Mouse (Mus musculus) small intestine, adult 2 months (tissue): ENCODE results near the gene Fam193b.

Experiments used
- CTCF ChIP-seq: fragments of 200-500 bp; IDR thresholded peaks from 2 replicates; pipeline ENCODE4 v1.5.1; 2012; ENCODE audit warnings: low read depth, mild to moderate bottlenecking, control low read depth, inconsistent platforms, low read length, moderate library complexity, mixed read lengths; ENCODE audit not compliant: insufficient replicate concordance, insufficient read length; ENCODE audit errors: extremely low read depth
- POLR2A ChIP-seq: fragments of 200-500 bp; IDR thresholded peaks from 2 replicates; pipeline ENCODE4 v1.6.1; 2012; ENCODE audit warnings: low read depth, mild to moderate bottlenecking, control low read depth, inconsistent platforms, low read length, moderate library complexity

GRCm38 (mm10) chr13:55527212-55527611 is 43.7 kb downstream of the Fam193b start:
- no peak for TF ChIP-seq CTCF
- no peak for TF ChIP-seq POLR2A
